Comparison of ENCODE assay signal across 9 mouse cellular contexts in genomic region chr17:23873884-23874856, GRCm38 (mm10). TPM values are rescaled to one million over a fixed set of nuclear protein-coding genes. Genes with fewer than 3 reads are reported as not detected.
DNase-seq lines count a peak whose midpoint lies in the region; ATAC-seq and TF ChIP-seq lines count a peak whose summit lies in the region.
"Had no signal": no experiment of that assay in that cellular context is flagged by ENCODE, and none has a peak within 500 bp of the region (broad histone marks: within the 10 kb centered on the region; RNA-seq: fewer than 3 reads in every experiment).

No protein-coding gene starts in this region.

- no peaks in the 10 kb centered on the region for H3K36me3 ChIP-seq in lung, embryonic 14.5 days (ENCODE audit: insufficient read depth)
- no peaks in the 10 kb centered on the region for H3K36me3 ChIP-seq in stomach, postnatal 0 days (ENCODE audit: control insufficient read depth, insufficient read depth, low read length)

- 35% methylated on average over 8 of the region's 8 CpGs for WGBS in lung, embryonic 14.5 days
- WGBS in stomach, postnatal 0 days, result 34% methylated on average over 8 of the region's 8 CpGs

- no peak for TF ChIP-seq EP300 in stomach, postnatal 0 days (optimal IDR thresholded peaks at IDR 0.05)

- no peaks in the 10 kb centered on the region for H3K4me1 ChIP-seq in lung, embryonic 14.5 days (ENCODE audit: insufficient read depth)
- no peaks in the 10 kb centered on the region for H3K4me1 ChIP-seq in stomach, postnatal 0 days (replicated peaks; ENCODE audit: control insufficient read depth, insufficient read depth)

- H3K27me3 ChIP-seq in lung, embryonic 14.5 days (ENCODE audit: insufficient read depth, low read length), result no peaks in the 10 kb centered on the region
- no peaks in the 10 kb centered on the region for H3K27me3 ChIP-seq in stomach, postnatal 0 days (ENCODE audit: control insufficient read depth, insufficient read depth, low read length)

- H3K27ac ChIP-seq in lung, embryonic 14.5 days (ENCODE audit: low read depth), result no peak overlapping the region
- no peak overlapping the region for H3K27ac ChIP-seq in stomach, postnatal 0 days (replicated peaks)

- H3K4me2 ChIP-seq in lung, embryonic 14.5 days, result no peak overlapping the region
- no peak overlapping the region for H3K4me2 ChIP-seq in stomach, postnatal 0 days (replicated peaks; ENCODE audit: low read depth)

- no peak overlapping the region for H3K9ac ChIP-seq in lung, embryonic 14.5 days
- no peak overlapping the region for H3K9ac ChIP-seq in stomach, postnatal 0 days (ENCODE audit: low read length)

- no peak for ATAC-seq in CD4-positive, CD25-positive, alpha-beta regulatory T cell, adult 4 months
- ATAC-seq in lung, embryonic 14.5 days (ENCODE audit: insufficient read depth), result peak; percentile 68
- ATAC-seq in stomach, postnatal 0 days (ENCODE audit: low FRiP score, low TSS enrichment), result peak; percentile 58

- no peaks in the 10 kb centered on the region for H3K9me3 ChIP-seq in lung, embryonic 14.5 days (ENCODE audit: low read depth, low read length)
- no peaks in the 10 kb centered on the region for H3K9me3 ChIP-seq in stomach, postnatal 0 days (ENCODE audit: control insufficient read depth, low read length)

- peak; percentile 98 for TF ChIP-seq CTCF in lung, embryonic 14.5 days (IDR thresholded peaks at IDR 0.05; ENCODE audit: low read depth)
- TF ChIP-seq CTCF in stomach, postnatal 0 days (IDR thresholded peaks at IDR 0.05; ENCODE audit: low read depth), result peak; percentile 96

- H3K4me3 ChIP-seq in lung, embryonic 14.5 days (ENCODE audit: low read depth, low read length), result no peak overlapping the region
- no peak overlapping the region for H3K4me3 ChIP-seq in stomach, postnatal 0 days (ENCODE audit: low read depth, low read length)

- peak; percentile 39 for DNase-seq in CD4-positive, CD25-positive, alpha-beta regulatory T cell, adult 2 months (ENCODE audit: low read depth, low spot score)
- DNase-seq in right cerebral cortex, adult 2 months (ENCODE audit: low spot score in 2 of 2), result peak; percentile 44 to 53
- no peak for DNase-seq in right cerebral cortex, postnatal 25 days
- peak; percentile 79 for DNase-seq in embryo, embryonic 10.5 days (ENCODE audit: low spot score)
- peak; percentile 41 for DNase-seq in kidney, adult 11 months
- peak; percentile 87 for DNase-seq in lung, embryonic 14.5 days
- peak; percentile 63 for DNase-seq in stomach, postnatal 0 days (ENCODE audit: low spot score)

RNA-seq across cellular contexts. Expression of gene Prss21, which starts 6.3 kb away (rescaled TPM):
- polyA plus RNA-seq in CD4-positive, CD25-positive, alpha-beta regulatory T cell, adult 4 months (2017; shearing (Covaris generic)), result not detected
- not detected in 2 replicates for polyA plus RNA-seq in lung, embryonic 14.5 days (2014; fragmentation: Nextera tagmentation; extraction: Ambion mirVana)
- not detected in 2 replicates for polyA plus RNA-seq in stomach, postnatal 0 days (2015; fragmentation: Nextera tagmentation; extraction: Ambion mirVana)

RNA-seq across cellular contexts. Expression of gene Dcpp1, which starts 6.5 kb away (rescaled TPM):
- not detected for polyA plus RNA-seq in CD4-positive, CD25-positive, alpha-beta regulatory T cell, adult 4 months (2017; shearing (Covaris generic))
- polyA plus RNA-seq in lung, embryonic 14.5 days (2014; fragmentation: Nextera tagmentation; extraction: Ambion mirVana), result 1.0 TPM in 1 of 2 replicates, not detected in the other
- not detected in 2 replicates for polyA plus RNA-seq in stomach, postnatal 0 days (2015; fragmentation: Nextera tagmentation; extraction: Ambion mirVana)
- polyA plus RNA-seq: gonadal fat pad, adult 2 months had no signal

RNA-seq across cellular contexts. Expression of gene Dcpp2, which starts 6.5 kb away (rescaled TPM):
- not detected for polyA plus RNA-seq in CD4-positive, CD25-positive, alpha-beta regulatory T cell, adult 4 months (2017; shearing (Covaris generic))
- polyA plus RNA-seq in lung, embryonic 14.5 days (2014; fragmentation: Nextera tagmentation; extraction: Ambion mirVana), result not detected in 2 replicates
- not detected in 2 replicates for polyA plus RNA-seq in stomach, postnatal 0 days (2015; fragmentation: Nextera tagmentation; extraction: Ambion mirVana)
- polyA plus RNA-seq: gonadal fat pad, adult 2 months had no signal

RNA-seq across cellular contexts. Expression of gene Prss41, which starts 30.2 kb away (rescaled TPM):
- polyA plus RNA-seq in CD4-positive, CD25-positive, alpha-beta regulatory T cell, adult 4 months (2017; shearing (Covaris generic)), result 1 to 10 TPM; 5.6 to 5.7 TPM
- polyA plus RNA-seq in lung, embryonic 14.5 days (2014; fragmentation: Nextera tagmentation; extraction: Ambion mirVana), result 1.0 and 1.4 TPM in 2 replicates
- 0.88 and 0.90 TPM in 2 replicates for polyA plus RNA-seq in stomach, postnatal 0 days (2015; fragmentation: Nextera tagmentation; extraction: Ambion mirVana)

RNA-seq across cellular contexts. Expression of gene Prss32, which starts 30.5 kb away (rescaled TPM):
- polyA plus RNA-seq in CD4-positive, CD25-positive, alpha-beta regulatory T cell, adult 4 months (2017; shearing (Covaris generic)), result not detected
- polyA plus RNA-seq in lung, embryonic 14.5 days (2014; fragmentation: Nextera tagmentation; extraction: Ambion mirVana), result not detected in 2 replicates
- polyA plus RNA-seq in stomach, postnatal 0 days (2015; fragmentation: Nextera tagmentation; extraction: Ambion mirVana), result 13.6 and 14.8 TPM in 2 replicates
